Mouse (Mus musculus): ENCODE results near the gene Mettl9. TPM values are rescaled to one million over a fixed set of nuclear protein-coding genes. Genes with fewer than 3 reads are reported as not detected.
"Not testable (repeated sequence)": the region's sequence is repeated elsewhere in the genome, so short reads cannot be mapped to it uniquely, and the experiment has no call there.

Mettl9 gene
- polyA plus RNA-seq, 1 experiment: 2.3 TPM

DNA sequence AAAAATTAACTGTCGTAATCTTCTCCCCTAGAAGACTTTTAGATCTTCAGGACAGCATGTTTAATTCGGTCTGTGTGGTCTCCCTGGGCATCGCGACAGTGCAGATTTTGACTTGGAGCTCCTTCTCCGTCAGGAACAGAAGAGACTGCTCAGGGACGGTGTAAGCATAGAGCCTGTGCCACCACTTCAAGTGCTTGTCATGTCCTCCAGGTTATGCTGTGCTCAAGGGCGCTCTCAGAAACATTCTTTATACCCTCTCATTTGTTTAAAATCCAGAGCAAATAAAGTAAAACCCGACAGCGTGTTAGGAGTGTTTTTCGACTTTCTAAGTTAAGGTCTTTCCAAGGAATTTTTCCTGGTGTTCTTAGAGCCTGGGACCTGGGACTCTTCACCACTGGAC is 19.8 kb upstream of the Mettl9 start:
- TF ChIP-seq GATA1 (IDR thresholded peaks at IDR 0.05; ENCODE audit: low read length) (no peak), TAL1 (IDR thresholded peaks at IDR 0.05; ENCODE audit: low read length) (no peak)
- peaks cover 13% of the 10 kb centered on the region for H3K27me3 ChIP-seq (ENCODE audit: control insufficient read depth)
- no peaks in the 10 kb centered on the region for H3K9me3 ChIP-seq (ENCODE audit: control insufficient read depth, low read length)
- no peak overlapping the region for H3K4me3 ChIP-seq (replicated peaks)
- H3K36me3 ChIP-seq (ENCODE audit: control insufficient read depth): no peaks in the 10 kb centered on the region
- H3K4me1 ChIP-seq (ENCODE audit: control insufficient read depth): no peaks in the 10 kb centered on the region

DNA sequence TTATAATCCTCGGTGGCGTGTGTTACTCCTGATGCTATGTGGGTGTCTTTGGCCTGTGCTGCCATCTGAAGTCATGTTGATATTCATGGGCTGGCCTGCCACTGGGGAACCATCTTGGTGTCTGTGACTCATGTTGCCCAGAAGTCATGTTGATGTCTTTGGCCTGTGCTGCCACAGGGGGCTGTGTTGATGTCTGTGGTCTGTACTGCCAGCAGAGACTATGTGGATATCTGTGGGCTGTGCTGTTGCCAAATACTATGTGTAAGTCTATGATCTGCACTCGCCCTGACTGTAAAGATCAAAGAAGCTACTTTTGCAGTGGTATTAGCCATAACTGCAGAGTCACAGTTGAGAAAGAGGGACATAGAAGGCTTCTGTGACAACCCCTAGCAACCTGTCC is 15.5 kb upstream of the Mettl9 start:
- TF ChIP-seq GATA1 (IDR thresholded peaks at IDR 0.05; ENCODE audit: low read length): no peak
- no peak for TF ChIP-seq TAL1 (IDR thresholded peaks at IDR 0.05; ENCODE audit: low read length)

DNA sequence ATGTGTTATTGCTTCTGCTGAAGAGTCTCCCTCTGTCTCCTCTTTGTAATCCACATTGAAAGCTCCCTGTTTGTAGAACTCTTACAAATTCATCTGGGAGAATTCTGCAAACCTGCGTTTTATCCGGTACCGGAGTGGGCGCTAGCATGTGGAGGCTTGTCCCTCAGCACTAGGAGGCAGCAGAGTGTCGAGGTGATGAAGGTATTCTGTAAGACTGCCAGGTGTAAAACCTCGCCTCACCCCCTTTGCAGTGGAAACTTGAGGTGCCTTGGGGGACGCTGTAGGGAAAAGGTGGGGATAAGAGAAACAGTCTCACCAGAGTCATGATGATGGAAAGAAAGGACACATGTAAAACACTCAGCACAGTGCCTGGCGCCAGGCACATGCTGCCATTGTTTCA is 14.0 kb upstream of the Mettl9 start:
- peaks cover 10% of the 10 kb centered on the region for H3K27me3 ChIP-seq (ENCODE audit: control insufficient read depth)
- no peak overlapping the region for H3K4me3 ChIP-seq (replicated peaks)
- TF ChIP-seq GATA1 (IDR thresholded peaks at IDR 0.05; ENCODE audit: low read length): no peak
- no peak for TF ChIP-seq TAL1 (IDR thresholded peaks at IDR 0.05; ENCODE audit: low read length)
- H3K9me3 ChIP-seq (ENCODE audit: control insufficient read depth, low read length): no peaks in the 10 kb centered on the region
- H3K36me3 ChIP-seq (ENCODE audit: control insufficient read depth): no peaks in the 10 kb centered on the region
- peaks cover 8% of the 10 kb centered on the region for H3K4me1 ChIP-seq (ENCODE audit: control insufficient read depth)

More for the DNA sequence above, 15.5 kb upstream of the Mettl9 start:
- Histone ChIP-seq H3K4me1 (ENCODE audit: control insufficient read depth) (no peaks in the 10 kb centered on the region), H3K27me3 (ENCODE audit: control insufficient read depth) (peaks cover 15% of the 10 kb centered on the region), H3K4me3 (replicated peaks) (no peak overlapping the region), H3K36me3 (ENCODE audit: control insufficient read depth) (no peaks in the 10 kb centered on the region), H3K9me3 (ENCODE audit: control insufficient read depth, low read length) (no peaks in the 10 kb centered on the region)

DNA sequence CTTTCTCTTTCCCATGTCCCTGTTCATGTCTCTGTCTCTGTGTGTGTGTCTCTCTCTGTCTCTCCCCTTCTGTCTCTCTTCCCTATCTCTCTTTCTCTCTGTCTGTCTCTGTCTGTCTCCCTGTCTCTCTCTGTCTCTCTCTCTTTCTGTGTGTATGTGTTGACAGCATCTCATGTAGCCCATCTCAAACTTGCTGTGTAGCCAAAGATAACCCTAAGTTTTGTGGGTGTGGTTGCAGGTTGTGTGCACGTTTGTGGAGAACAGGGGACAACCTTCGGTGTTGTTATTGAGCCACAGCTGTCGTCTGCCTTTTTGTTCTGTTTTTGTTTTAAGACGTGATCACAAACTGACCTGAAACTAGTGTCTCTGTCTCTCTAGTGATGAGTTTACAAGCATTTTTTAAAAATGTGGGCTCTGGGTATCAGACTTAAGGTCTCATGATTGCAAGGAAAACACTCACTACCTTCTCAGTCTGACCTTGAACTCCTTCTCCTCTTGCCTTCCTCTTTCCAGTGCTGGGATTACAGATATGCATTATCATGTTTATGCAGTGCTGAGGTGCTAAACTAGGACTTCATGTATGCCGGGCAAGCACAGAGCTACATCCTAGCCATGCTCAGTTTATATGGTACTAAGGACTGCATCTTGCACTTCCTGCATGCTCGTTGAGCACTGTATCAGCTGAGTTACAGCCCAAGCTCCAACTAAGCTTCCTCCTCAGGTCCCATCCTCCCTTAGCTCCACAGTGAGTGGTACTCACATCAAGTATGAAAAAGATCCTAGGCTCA is 8.8 kb upstream of the Mettl9 start:
- Histone ChIP-seq H3K4me1 (ENCODE audit: control insufficient read depth) (peaks cover 16% of the 10 kb centered on the region), H3K9me3 (ENCODE audit: control insufficient read depth, low read length) (no peaks in the 10 kb centered on the region), H3K36me3 (ENCODE audit: control insufficient read depth) (no peaks in the 10 kb centered on the region), H3K27me3 (ENCODE audit: control insufficient read depth) (peaks cover 27% of the 10 kb centered on the region), H3K4me3 (replicated peaks) (no peak overlapping the region)
- TF ChIP-seq GATA1 (IDR thresholded peaks at IDR 0.05; ENCODE audit: low read length): no peak
- no peak for TF ChIP-seq TAL1 (IDR thresholded peaks at IDR 0.05; ENCODE audit: low read length)

DNA sequence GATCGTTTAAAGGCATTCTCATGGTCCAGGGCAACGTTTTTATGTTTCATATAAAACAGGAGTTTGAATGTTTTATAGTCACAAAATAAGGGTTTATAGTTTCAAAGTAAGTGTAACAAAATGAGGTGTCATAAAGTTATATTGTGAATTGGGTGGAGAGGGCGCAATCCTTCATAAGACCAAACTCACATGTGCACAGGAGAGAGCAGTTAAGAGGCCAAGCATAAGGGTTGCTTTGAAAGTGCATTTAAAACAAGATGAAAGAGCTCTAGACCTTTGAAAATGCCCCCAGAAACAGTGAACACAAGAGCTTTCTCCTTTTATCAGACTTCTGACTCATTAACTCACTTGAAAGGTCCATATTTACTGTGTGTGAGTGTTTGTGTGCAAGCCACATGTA is 7.9 kb upstream of the Mettl9 start:
- H3K4me1 ChIP-seq (ENCODE audit: control insufficient read depth): peaks cover 16% of the 10 kb centered on the region
- no peaks in the 10 kb centered on the region for H3K36me3 ChIP-seq (ENCODE audit: control insufficient read depth)
- peaks cover 33% of the 10 kb centered on the region for H3K27me3 ChIP-seq (ENCODE audit: control insufficient read depth)
- H3K4me3 ChIP-seq (replicated peaks): no peak overlapping the region
- no peaks in the 10 kb centered on the region for H3K9me3 ChIP-seq (ENCODE audit: control insufficient read depth, low read length)
- TF ChIP-seq GATA1 (IDR thresholded peaks at IDR 0.05; ENCODE audit: low read length) (no peak), TAL1 (IDR thresholded peaks at IDR 0.05; ENCODE audit: low read length) (no peak)

DNA sequence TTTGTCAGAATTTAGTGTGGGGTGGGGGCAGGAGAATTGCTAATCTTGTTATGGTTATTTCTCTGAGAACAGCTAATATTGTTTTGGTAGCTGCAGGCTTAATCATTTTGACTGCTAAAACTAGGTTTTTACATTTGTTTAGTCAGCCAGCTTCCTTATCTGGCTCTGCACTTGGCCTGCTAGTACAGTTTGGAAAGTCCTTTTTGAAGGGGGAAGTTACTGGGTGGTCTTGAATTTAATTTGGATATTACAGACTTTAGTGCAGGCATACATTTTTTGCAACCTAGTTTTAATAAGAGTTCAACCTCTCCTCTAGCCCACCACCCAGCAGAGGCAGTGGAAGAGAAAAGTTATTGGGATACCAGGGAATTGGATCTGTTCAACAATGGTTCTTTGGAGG is 4.3 kb upstream of the Mettl9 start:
- Histone ChIP-seq H3K4me1 (ENCODE audit: control insufficient read depth) (peaks cover 19% of the 10 kb centered on the region), H3K27me3 (ENCODE audit: control insufficient read depth) (peaks cover 47% of the 10 kb centered on the region)
- H3K4me3 ChIP-seq (replicated peaks); H3K36me3 ChIP-seq (ENCODE audit: control insufficient read depth); H3K9me3 ChIP-seq (ENCODE audit: control insufficient read depth, low read length): not testable (repeated sequence)

DNA sequence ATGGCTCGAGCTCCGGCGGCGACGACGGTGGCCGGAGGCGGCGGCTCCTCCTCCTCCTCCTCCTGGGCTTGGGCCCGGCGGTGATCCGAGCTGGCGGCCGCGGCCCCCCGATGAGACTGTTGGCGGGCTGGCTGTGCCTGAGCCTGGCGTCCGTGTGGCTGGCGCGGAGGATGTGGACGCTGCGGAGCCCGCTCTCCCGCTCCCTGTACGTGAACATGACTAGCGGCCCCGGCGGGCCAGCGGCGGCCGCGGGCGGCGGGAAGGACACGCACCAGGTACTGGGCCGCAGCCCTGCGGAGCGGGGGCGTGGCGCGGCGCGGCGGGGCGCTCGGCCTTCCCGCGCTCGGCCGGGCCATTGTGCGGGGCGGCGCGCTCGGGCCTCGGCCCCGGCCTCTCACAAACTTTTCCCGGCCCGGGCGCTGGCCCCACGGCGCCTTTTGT is 476 bp downstream of the Mettl9 start:
- H3K27me3 ChIP-seq (ENCODE audit: control insufficient read depth): peaks cover 26% of the 10 kb centered on the region
- H3K9me3 ChIP-seq (ENCODE audit: control insufficient read depth, low read length): no peaks in the 10 kb centered on the region
- no peak for TF ChIP-seq TAL1 (IDR thresholded peaks at IDR 0.05; ENCODE audit: low read length)
- TF ChIP-seq GATA1 (IDR thresholded peaks at IDR 0.05; ENCODE audit: low read length): no peak
- peak overlapping the region; percentile 97 for H3K4me3 ChIP-seq (replicated peaks)
- peaks cover 7% of the 10 kb centered on the region for H3K36me3 ChIP-seq (ENCODE audit: control insufficient read depth)
- peaks cover 30% of the 10 kb centered on the region for H3K4me1 ChIP-seq (ENCODE audit: control insufficient read depth)

DNA sequence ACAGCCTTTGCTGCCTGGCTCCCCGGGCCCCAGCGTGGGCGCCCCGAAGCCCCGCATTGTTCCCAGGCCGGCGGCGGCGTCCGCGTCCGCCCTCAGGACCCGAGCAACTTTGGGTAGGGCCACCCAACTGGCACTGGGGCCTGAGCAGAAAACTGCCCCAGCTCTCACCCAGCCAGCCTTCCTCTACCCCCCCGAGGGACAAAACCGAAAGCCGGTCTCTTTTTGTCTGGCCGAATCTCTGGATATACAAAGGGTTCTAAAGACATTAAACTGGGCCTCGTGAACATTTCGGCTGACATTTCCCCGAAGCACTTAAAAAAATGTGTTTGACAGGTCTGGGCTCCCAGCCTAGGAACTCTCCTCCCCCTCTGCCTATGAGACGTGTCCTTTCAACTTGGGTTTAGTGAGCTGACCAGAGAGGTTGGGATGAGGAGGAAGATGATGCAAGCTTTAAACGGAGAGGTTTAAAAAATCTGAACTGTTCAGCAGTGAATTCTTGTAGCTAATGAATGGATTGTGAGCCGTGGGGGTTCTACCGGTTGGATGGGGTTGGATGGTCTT is 996 bp downstream of the Mettl9 start:
- peaks cover 7% of the 10 kb centered on the region for H3K36me3 ChIP-seq (ENCODE audit: control insufficient read depth)
- peaks cover 23% of the 10 kb centered on the region for H3K27me3 ChIP-seq (ENCODE audit: control insufficient read depth)
- no peaks in the 10 kb centered on the region for H3K9me3 ChIP-seq (ENCODE audit: control insufficient read depth, low read length)
- peaks cover 35% of the 10 kb centered on the region for H3K4me1 ChIP-seq (ENCODE audit: control insufficient read depth)
- peak overlapping the region; percentile 97 for H3K4me3 ChIP-seq (replicated peaks)
- no peak for TF ChIP-seq TAL1 (IDR thresholded peaks at IDR 0.05; ENCODE audit: low read length)
- no peak for TF ChIP-seq GATA1 (IDR thresholded peaks at IDR 0.05; ENCODE audit: low read length)

DNA sequence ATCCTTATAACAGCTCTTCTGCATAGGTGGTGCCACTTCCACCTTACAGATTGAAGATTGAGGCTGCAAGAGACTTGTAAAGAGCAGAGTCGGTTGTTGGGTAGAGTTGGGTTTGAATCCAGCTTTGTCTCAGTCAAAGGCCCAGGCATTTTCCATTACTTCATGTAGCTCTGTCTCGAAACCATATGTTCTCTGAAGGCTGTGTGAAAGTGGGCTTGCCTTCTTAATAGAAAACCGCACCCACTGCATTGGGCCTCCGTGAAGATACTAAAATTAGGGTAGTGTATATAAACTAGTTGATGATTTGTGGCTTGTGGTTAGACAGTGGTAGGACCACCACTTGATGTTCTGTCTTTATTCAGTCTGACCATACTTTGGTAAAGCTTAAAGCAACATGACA is 6.3 kb downstream of the Mettl9 start:
- no peaks in the 10 kb centered on the region for H3K9me3 ChIP-seq (ENCODE audit: control insufficient read depth, low read length)
- H3K36me3 ChIP-seq (ENCODE audit: control insufficient read depth): peaks cover 7% of the 10 kb centered on the region
- H3K27me3 ChIP-seq (ENCODE audit: control insufficient read depth): no peaks in the 10 kb centered on the region
- peaks cover 34% of the 10 kb centered on the region for H3K4me1 ChIP-seq (ENCODE audit: control insufficient read depth)
- TF ChIP-seq TAL1 (IDR thresholded peaks at IDR 0.05; ENCODE audit: low read length): no peak
- no peak for TF ChIP-seq GATA1 (IDR thresholded peaks at IDR 0.05; ENCODE audit: low read length)
- no peak overlapping the region for H3K4me3 ChIP-seq (replicated peaks)
